Mouse (Mus musculus): ENCODE data around the gene BC030499. TPM values are rescaled to one million over a fixed set of nuclear protein-coding genes. Genes with fewer than 3 reads are reported as not detected.
A peak's percentile ranks its signal among the peaks of the same experiment; 100 is the strongest.

The BC030499 gene
- 2.4 and 3.9 TPM in 2 replicates for polyA plus RNA-seq (2011; ENCODE audit: insufficient read depth, insufficient read length, low replicate concordance, missing spikeins)

GRCm38 (mm10) chr11:78290654-78291053 is at the start of gene BC030499:
Gene BC030499, plus strand, starts transcription at chr11:78290841.
- H3K4me1 ChIP-seq (ENCODE audit: control insufficient read depth, insufficient read depth, low read length): no peaks in the 10 kb centered on the region

DNA sequence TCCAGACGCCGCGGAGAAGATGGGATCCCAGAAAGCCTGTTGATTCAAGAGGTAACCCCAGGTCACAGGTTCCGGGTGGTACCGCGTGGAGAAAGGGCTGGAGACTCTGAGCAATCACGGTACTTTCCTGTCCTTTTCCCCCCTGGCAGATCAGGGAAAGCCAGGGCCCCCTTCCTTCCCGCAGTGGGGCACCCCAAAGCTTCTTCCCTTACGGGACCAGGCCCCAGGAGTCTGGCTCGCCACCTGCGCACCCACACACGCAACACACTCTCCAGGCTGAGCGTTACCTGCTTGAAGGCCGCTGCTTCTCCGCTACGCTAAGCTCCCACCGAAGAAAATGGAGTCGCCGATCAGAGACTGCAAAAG is 45.4 kb upstream of the BC030499 start:
- H3K27ac ChIP-seq (ENCODE audit: control insufficient read depth, insufficient read depth, low read depth, low read length, poor library complexity): peak overlapping the region; percentile 97
- peak overlapping the region; percentile 85 for H3K4me3 ChIP-seq (replicated peaks; ENCODE audit: control insufficient read depth, low read depth, low read length)
- TF ChIP-seq CTCF (IDR thresholded peaks at IDR 0.05; ENCODE audit: control insufficient read depth, insufficient read depth, low read length) (no peak), POLR2A (IDR thresholded peaks at IDR 0.05; ENCODE audit: borderline replicate concordance, control insufficient read depth, low read depth, low read length) (no peak)
- 0% methylated on average over 19 of the region's 19 CpGs for WGBS
- no peaks in the 10 kb centered on the region; the same call in 1 of the 2 replicates for H3K4me1 ChIP-seq (ENCODE audit: control insufficient read depth, insufficient read depth, low read length)

More at GRCm38 (mm10) chr11:78290654-78291053, at the start of gene BC030499:
- Histone ChIP-seq H3K27ac (ENCODE audit: control insufficient read depth, insufficient read depth, low read depth, low read length, poor library complexity) (no peak within 1 kb of the TSS), H3K4me3 (replicated peaks; ENCODE audit: control insufficient read depth, low read depth, low read length) (no peak within 1 kb of the TSS)
- 93% methylated on average over 4 of the region's 4 CpGs for WGBS
- TF ChIP-seq POLR2A (IDR thresholded peaks at IDR 0.05; ENCODE audit: borderline replicate concordance, control insufficient read depth, low read depth, low read length) (no peak), CTCF (IDR thresholded peaks at IDR 0.05; ENCODE audit: control insufficient read depth, insufficient read depth, low read length) (no peak)

GRCm38 (mm10) chr11:78245627-78246317 is 44.9 kb upstream of the BC030499 start, which contains the start of the genes Sdf2 and Supt6:
Gene Sdf2, plus strand, starts transcription at chr11:78245746.
Gene Supt6, minus strand, starts transcription at chr11:78245987.
- H3K4me1 ChIP-seq (ENCODE audit: control insufficient read depth, insufficient read depth, low read length): no peaks in the 10 kb centered on the region; the same call in 1 of the 2 replicates
- TF ChIP-seq POLR2A (IDR thresholded peaks at IDR 0.05; ENCODE audit: borderline replicate concordance, control insufficient read depth, low read depth, low read length) (peak; percentile 77; the same call in 1 of the 2 replicates), CTCF (IDR thresholded peaks at IDR 0.05; ENCODE audit: control insufficient read depth, insufficient read depth, low read length) (no peak)
- WGBS: under 1% methylated on average over 50 of the region's 50 CpGs
- peak within 1 kb of the TSS; percentile 85 for H3K4me3 ChIP-seq (replicated peaks; ENCODE audit: control insufficient read depth, low read depth, low read length)
- H3K27ac ChIP-seq (ENCODE audit: control insufficient read depth, insufficient read depth, low read depth, low read length, poor library complexity): peak within 1 kb of the TSS; percentile 97

DNA sequence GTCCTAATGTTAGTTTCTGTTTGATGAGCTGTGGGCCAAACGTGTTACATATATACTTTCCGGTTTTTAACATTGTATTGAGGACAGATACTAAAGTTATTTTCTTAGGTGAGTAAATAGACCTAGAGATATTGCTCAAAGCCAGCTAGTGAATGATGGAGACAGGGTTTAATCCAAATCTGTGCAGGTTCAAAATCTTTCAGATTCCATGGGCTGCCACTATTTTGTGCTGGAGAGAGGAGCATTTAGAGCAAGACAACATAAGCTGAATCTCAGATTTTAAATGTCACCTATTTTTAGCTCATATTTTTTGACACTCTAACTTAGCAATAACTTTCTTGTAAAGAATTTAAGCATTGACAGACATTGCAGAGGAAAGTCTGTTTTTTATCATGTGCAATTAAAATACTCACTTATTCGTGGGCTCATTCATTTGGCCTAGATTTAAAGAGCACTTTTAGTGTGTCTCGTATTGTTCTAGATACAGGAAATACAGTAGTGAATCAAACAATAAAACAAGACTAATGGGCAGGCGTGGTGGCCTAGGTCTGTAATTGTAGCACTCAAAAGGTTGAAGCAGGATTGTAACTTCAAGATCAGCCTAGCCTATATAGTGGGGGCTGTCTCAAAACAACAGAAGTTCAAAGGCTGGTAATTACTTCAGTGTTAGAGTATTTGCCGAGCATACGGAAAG is 44.2 kb upstream of the BC030499 start:
- Histone ChIP-seq H3K4me1 (ENCODE audit: control insufficient read depth, insufficient read depth, low read length) (no peaks in the 10 kb centered on the region; the same call in 1 of the 2 replicates), H3K4me3 (replicated peaks; ENCODE audit: control insufficient read depth, low read depth, low read length) (peak overlapping the region; percentile 85), H3K27ac (ENCODE audit: control insufficient read depth, insufficient read depth, low read depth, low read length, poor library complexity) (peak overlapping the region; percentile 97)
- no peak for TF ChIP-seq CTCF (IDR thresholded peaks at IDR 0.05; ENCODE audit: control insufficient read depth, insufficient read depth, low read length)
- WGBS: 43% methylated on average over 7 of the region's 7 CpGs

GRCm38 (mm10) chr11:78247012-78247348 is 43.7 kb upstream of the BC030499 start:
- TF ChIP-seq POLR2A (IDR thresholded peaks at IDR 0.05; ENCODE audit: borderline replicate concordance, control insufficient read depth, low read depth, low read length) (no peak), CTCF (IDR thresholded peaks at IDR 0.05; ENCODE audit: control insufficient read depth, insufficient read depth, low read length) (no peak)

DNA sequence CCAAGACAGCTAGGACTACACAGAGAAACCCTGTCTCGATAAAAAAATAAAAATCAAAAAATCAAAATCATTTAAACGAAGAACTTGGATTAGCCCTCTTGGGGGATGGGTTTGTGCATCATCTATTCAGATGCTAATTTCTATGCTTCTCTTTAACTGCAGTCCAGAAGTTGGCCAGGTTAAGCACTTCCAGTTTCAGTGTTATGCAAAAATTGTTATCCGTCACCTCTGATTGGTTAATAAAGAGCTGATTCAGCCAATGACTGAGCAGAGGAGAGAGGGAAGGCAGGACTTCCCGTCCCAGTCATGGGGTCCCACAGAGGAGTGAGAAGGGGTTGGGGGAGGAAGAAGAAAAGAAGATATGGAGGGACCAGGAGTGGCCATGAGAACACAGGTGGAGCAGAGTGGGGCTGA is 42.9 kb upstream of the BC030499 start:
- H3K27ac ChIP-seq (ENCODE audit: control insufficient read depth, insufficient read depth, low read depth, low read length, poor library complexity): no peak overlapping the region
- H3K4me3 ChIP-seq (replicated peaks; ENCODE audit: control insufficient read depth, low read depth, low read length): no peak overlapping the region
- no peaks in the 10 kb centered on the region; the same call in 1 of the 2 replicates for H3K4me1 ChIP-seq (ENCODE audit: control insufficient read depth, insufficient read depth, low read length)
- WGBS: 51% methylated on average over 4 of the region's 4 CpGs
- TF ChIP-seq CTCF (IDR thresholded peaks at IDR 0.05; ENCODE audit: control insufficient read depth, insufficient read depth, low read length) (no peak), POLR2A (IDR thresholded peaks at IDR 0.05; ENCODE audit: borderline replicate concordance, control insufficient read depth, low read depth, low read length) (no peak)

More at GRCm38 (mm10) chr11:78247012-78247348, 43.7 kb upstream of the BC030499 start:
- Histone ChIP-seq H3K27ac (ENCODE audit: control insufficient read depth, insufficient read depth, low read depth, low read length, poor library complexity) (no peak overlapping the region), H3K4me3 (replicated peaks; ENCODE audit: control insufficient read depth, low read depth, low read length) (no peak overlapping the region), H3K4me1 (ENCODE audit: control insufficient read depth, insufficient read depth, low read length) (no peaks in the 10 kb centered on the region; the same call in 1 of the 2 replicates)
- WGBS: 46% methylated on average over 3 of the region's 3 CpGs

DNA sequence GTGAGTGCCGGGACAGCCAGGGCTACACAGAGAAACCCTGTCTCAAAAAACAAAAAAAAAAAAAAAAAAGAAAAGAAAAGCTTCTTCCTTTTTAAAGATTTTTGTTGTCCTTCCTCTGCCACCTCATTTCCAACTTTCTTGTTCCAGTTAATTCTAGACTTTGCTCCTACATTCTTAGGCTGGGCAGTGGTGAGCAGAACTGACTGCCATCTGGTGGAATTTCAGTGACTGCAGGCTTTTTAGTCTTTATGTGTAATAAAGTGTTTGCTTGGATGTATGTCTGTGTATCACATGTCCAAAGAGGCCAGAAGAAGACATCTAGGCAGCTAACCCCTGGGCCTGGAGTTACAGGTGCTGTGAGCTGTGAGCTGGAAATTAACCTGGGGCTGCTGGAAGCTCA is 34.0 kb upstream of the BC030499 start:
- Histone ChIP-seq H3K4me1 (ENCODE audit: control insufficient read depth, insufficient read depth, low read length) (no peaks in the 10 kb centered on the region), H3K4me3 (replicated peaks; ENCODE audit: control insufficient read depth, low read depth, low read length) (no peak overlapping the region), H3K27ac (ENCODE audit: control insufficient read depth, insufficient read depth, low read depth, low read length, poor library complexity) (no peak overlapping the region)
- WGBS: 86% methylated on average over 1 of the region's 1 CpGs
- no peak for TF ChIP-seq CTCF (IDR thresholded peaks at IDR 0.05; ENCODE audit: control insufficient read depth, insufficient read depth, low read length)
- TF ChIP-seq POLR2A (IDR thresholded peaks at IDR 0.05; ENCODE audit: borderline replicate concordance, control insufficient read depth, low read depth, low read length): no peak

DNA sequence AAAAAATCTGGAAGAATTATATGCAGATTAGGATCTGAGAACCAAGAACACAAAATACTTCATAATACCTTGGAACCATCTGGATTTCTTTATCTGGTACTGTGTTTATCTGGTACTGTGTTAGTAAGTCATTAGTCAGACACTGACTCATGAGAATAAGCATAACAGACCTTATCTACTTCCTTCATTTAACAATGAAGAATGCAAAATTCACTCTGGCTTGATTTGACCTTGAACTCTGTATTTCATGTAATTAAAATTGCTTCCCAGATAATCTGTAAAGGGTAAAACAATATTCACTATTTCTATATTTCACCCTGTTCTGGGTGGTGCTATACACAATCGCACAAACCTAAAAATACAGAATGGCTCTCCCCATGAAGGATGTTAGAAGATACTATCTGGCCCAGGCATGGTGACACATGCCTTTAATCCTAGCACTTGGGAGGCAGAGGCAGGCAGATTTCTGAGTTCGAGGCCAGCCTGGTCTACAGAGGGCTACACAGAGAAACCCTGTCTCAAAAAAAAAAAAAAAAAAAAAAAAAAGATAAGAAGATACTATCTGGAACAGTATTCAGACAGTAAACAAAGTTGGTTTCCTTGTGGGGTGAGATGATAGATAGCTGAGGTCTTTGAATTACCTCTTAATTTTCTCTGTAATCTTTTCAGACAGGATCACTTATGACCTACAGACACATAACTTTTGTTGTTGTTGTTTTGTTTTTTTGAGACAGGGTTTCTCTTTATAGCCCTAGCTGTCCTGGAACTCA is 30.0 kb upstream of the BC030499 start:
- TF ChIP-seq CTCF (IDR thresholded peaks at IDR 0.05; ENCODE audit: control insufficient read depth, insufficient read depth, low read length) (no peak), POLR2A (IDR thresholded peaks at IDR 0.05; ENCODE audit: borderline replicate concordance, control insufficient read depth, low read depth, low read length) (no peak)
- Histone ChIP-seq H3K4me1 (ENCODE audit: control insufficient read depth, insufficient read depth, low read length) (no peaks in the 10 kb centered on the region; the same call in 1 of the 2 replicates), H3K4me3 (replicated peaks; ENCODE audit: control insufficient read depth, low read depth, low read length) (no peak overlapping the region), H3K27ac (ENCODE audit: control insufficient read depth, insufficient read depth, low read depth, low read length, poor library complexity) (no peak overlapping the region)
- WGBS: 86% methylated on average over 2 of the region's 2 CpGs

Data from bone marrow, adult 2 months (tissue).